Mouse (Mus musculus): ENCODE data around the gene Fam193b. TPM values are rescaled to one million over a fixed set of nuclear protein-coding genes. Genes with fewer than 3 reads are reported as not detected.

The Fam193b gene
- polyA plus RNA-seq, 1 experiment from 2014 or later, result 41.1 TPM

GRCm38 (mm10) chr13:55498906-55499305, 72.0 kb downstream of the Fam193b start:
- ATAC-seq, result no peak
- no peaks in the 10 kb centered on the region for H3K9me3 ChIP-seq (ENCODE audit: control insufficient read depth, low read length)
- H3K36me3 ChIP-seq (ENCODE audit: control insufficient read depth, insufficient read depth, low read length), result peaks cover 6% of the 10 kb centered on the region; the same call in 1 of the 2 replicates
- no peak overlapping the region for H3K4me3 ChIP-seq (ENCODE audit: low read length)
- H3K27ac ChIP-seq (ENCODE audit: low read depth, low read length), result no peak overlapping the region
- H3K4me1 ChIP-seq (ENCODE audit: control insufficient read depth, insufficient read depth, low read depth, low read length), result peaks cover 22% of the 10 kb centered on the region
- no peak overlapping the region for H3K9ac ChIP-seq (ENCODE audit: low read depth, low read length)
- no peak overlapping the region for H3K4me2 ChIP-seq (ENCODE audit: low read length)
- no peaks in the 10 kb centered on the region for H3K27me3 ChIP-seq (replicated peaks; ENCODE audit: control insufficient read depth, insufficient read depth, low read length)
- 45% methylated on average over 11 of the region's 11 CpGs for WGBS

- Histone ChIP-seq H3K4me2 (ENCODE audit: low read length) (no peak overlapping the region), H3K4me3 (ENCODE audit: low read length) (no peak overlapping the region), H3K27me3 (replicated peaks; ENCODE audit: control insufficient read depth, insufficient read depth, low read length) (no peaks in the 10 kb centered on the region), H3K27ac (ENCODE audit: low read depth, low read length) (no peak overlapping the region), H3K4me1 (ENCODE audit: control insufficient read depth, insufficient read depth, low read depth, low read length) (peaks cover 22% of the 10 kb centered on the region), H3K9me3 (ENCODE audit: control insufficient read depth, low read length) (no peaks in the 10 kb centered on the region), H3K36me3 (ENCODE audit: control insufficient read depth, insufficient read depth, low read length) (no peaks in the 10 kb centered on the region), H3K9ac (ENCODE audit: low read depth, low read length) (no peak overlapping the region)
- WGBS, result 81% methylated on average over 6 of the region's 6 CpGs
- ATAC-seq, result no peak
Measured at GRCm38 (mm10) chr13:55496661-55497060, 74.3 kb downstream of the Fam193b start.

GRCm38 (mm10) chr13:55495702-55496101, 75.2 kb downstream of the Fam193b start:
- Histone ChIP-seq H3K9me3 (ENCODE audit: control insufficient read depth, low read length) (no peaks in the 10 kb centered on the region), H3K4me1 (ENCODE audit: control insufficient read depth, insufficient read depth, low read depth, low read length) (peaks cover 22% of the 10 kb centered on the region), H3K27me3 (replicated peaks; ENCODE audit: control insufficient read depth, insufficient read depth, low read length) (no peaks in the 10 kb centered on the region), H3K4me3 (ENCODE audit: low read length) (no peak overlapping the region), H3K4me2 (ENCODE audit: low read length) (no peak overlapping the region), H3K36me3 (ENCODE audit: control insufficient read depth, insufficient read depth, low read length) (no peaks in the 10 kb centered on the region), H3K9ac (ENCODE audit: low read depth, low read length) (peak overlapping the region; percentile 41), H3K27ac (ENCODE audit: low read depth, low read length) (peak overlapping the region; percentile 36; the same call in 1 of the 2 replicates)
- 14% methylated on average over 4 of the region's 4 CpGs for WGBS
- ATAC-seq, result no peak

- H3K4me2 ChIP-seq (ENCODE audit: low read length), result no peak overlapping the region; the same call in 1 of the 2 replicates
- H3K4me1 ChIP-seq (ENCODE audit: control insufficient read depth, insufficient read depth, low read depth, low read length), result peaks cover 22% of the 10 kb centered on the region
- H3K9me3 ChIP-seq (ENCODE audit: control insufficient read depth, low read length), result no peaks in the 10 kb centered on the region
- H3K9ac ChIP-seq (ENCODE audit: low read depth, low read length), result no peak overlapping the region; the same call in 1 of the 2 replicates
- H3K36me3 ChIP-seq (ENCODE audit: control insufficient read depth, insufficient read depth, low read length), result no peaks in the 10 kb centered on the region
- peak overlapping the region; percentile 31; the same call in 1 of the 2 replicates for H3K27ac ChIP-seq (ENCODE audit: low read depth, low read length)
- H3K4me3 ChIP-seq (ENCODE audit: low read length), result no peak overlapping the region
- WGBS, result 15% methylated on average over 18 of the region's 18 CpGs
- no peaks in the 10 kb centered on the region for H3K27me3 ChIP-seq (replicated peaks; ENCODE audit: control insufficient read depth, insufficient read depth, low read length)
- peak; percentile 54 for ATAC-seq
Measured at GRCm38 (mm10) chr13:55494883-55495621, 75.9 kb downstream of the Fam193b start.

GRCm38 (mm10) chr13:55494257-55494656, 76.7 kb downstream of the Fam193b start:
- peaks cover 22% of the 10 kb centered on the region for H3K4me1 ChIP-seq (ENCODE audit: control insufficient read depth, insufficient read depth, low read depth, low read length)
- no peak overlapping the region for H3K4me2 ChIP-seq (ENCODE audit: low read length)
- H3K9ac ChIP-seq (ENCODE audit: low read depth, low read length), result peak overlapping the region; percentile 13; the same call in 1 of the 2 replicates
- WGBS, result 24% methylated on average over 2 of the region's 2 CpGs
- no peak overlapping the region for H3K27ac ChIP-seq (ENCODE audit: low read depth, low read length)
- H3K27me3 ChIP-seq (replicated peaks; ENCODE audit: control insufficient read depth, insufficient read depth, low read length), result no peaks in the 10 kb centered on the region
- ATAC-seq, result 0 out of 2 replicates have a peak, but pooled peaks have one; percentile 21
- no peaks in the 10 kb centered on the region for H3K36me3 ChIP-seq (ENCODE audit: control insufficient read depth, insufficient read depth, low read length)
- no peak overlapping the region for H3K4me3 ChIP-seq (ENCODE audit: low read length)
- H3K9me3 ChIP-seq (ENCODE audit: control insufficient read depth, low read length), result no peaks in the 10 kb centered on the region

Small RNAs within 50 kb of the gene (microRNA-seq; reads per million reads assigned to microRNA genes)
- gene Mir6945, result 2.1 reads per million, percentile 2 among the genes with 10 or more reads in this experiment

Other genes starting within 250 kb of the Fam193b start
- 95.4 and 97.6 TPM in 2 replicates for gene Rab24, start 249.2 kb downstream of the Fam193b start, polyA plus RNA-seq (2015; fragmentation: Nextera tagmentation; extraction: Ambion mirVana)
- gene Mxd3, start 241.3 kb downstream of the Fam193b start, polyA plus RNA-seq (2015; fragmentation: Nextera tagmentation; extraction: Ambion mirVana), result 10.9 and 12.4 TPM in 2 replicates
- 44.9 and 51.5 TPM in 2 replicates for gene Lman2, start 208.3 kb downstream of the Fam193b start, polyA plus RNA-seq (2015; fragmentation: Nextera tagmentation; extraction: Ambion mirVana)
- 0.27 and 0.44 TPM in 2 replicates for gene Rgs14, start 201.4 kb downstream of the Fam193b start, polyA plus RNA-seq (2015; fragmentation: Nextera tagmentation; extraction: Ambion mirVana)
- 0.05 TPM in 1 of 2 replicates, not detected in the other for gene Slc34a1, start 172.9 kb downstream of the Fam193b start, polyA plus RNA-seq (2015; fragmentation: Nextera tagmentation; extraction: Ambion mirVana)
- 1.1 and 1.4 TPM in 2 replicates for gene Pfn3, start 155.9 kb downstream of the Fam193b start, polyA plus RNA-seq (2015; fragmentation: Nextera tagmentation; extraction: Ambion mirVana)
- 0.14 and 0.38 TPM in 2 replicates for gene F12, start 144.3 kb downstream of the Fam193b start, polyA plus RNA-seq (2015; fragmentation: Nextera tagmentation; extraction: Ambion mirVana)
- gene Grk6, start 126.0 kb downstream of the Fam193b start, polyA plus RNA-seq (2015; fragmentation: Nextera tagmentation; extraction: Ambion mirVana), result 15.8 and 25.0 TPM in 2 replicates
- gene Prr7, start 106.9 kb downstream of the Fam193b start, polyA plus RNA-seq (2015; fragmentation: Nextera tagmentation; extraction: Ambion mirVana), result 4.4 and 4.9 TPM in 2 replicates
- 482 and 556 TPM in 2 replicates for gene Dbn1, start 83.0 kb downstream of the Fam193b start, polyA plus RNA-seq (2015; fragmentation: Nextera tagmentation; extraction: Ambion mirVana)
- 161 and 177 TPM in 2 replicates for gene Pdlim7, start 57.4 kb downstream of the Fam193b start, polyA plus RNA-seq (2015; fragmentation: Nextera tagmentation; extraction: Ambion mirVana)
- 3.6 and 4.3 TPM in 2 replicates for gene Dok3, start 41.8 kb downstream of the Fam193b start, polyA plus RNA-seq (2015; fragmentation: Nextera tagmentation; extraction: Ambion mirVana)
- 55.3 and 56.3 TPM in 2 replicates for gene Ddx41, start 34.5 kb downstream of the Fam193b start, polyA plus RNA-seq (2015; fragmentation: Nextera tagmentation; extraction: Ambion mirVana)
- gene Tmed9, start 2.6 kb upstream of the Fam193b start, polyA plus RNA-seq (2015; fragmentation: Nextera tagmentation; extraction: Ambion mirVana), result 102 TPM in 2 replicates
- 40.9 and 42.3 TPM in 2 replicates for gene B4galt7, start 28.8 kb upstream of the Fam193b start, polyA plus RNA-seq (2015; fragmentation: Nextera tagmentation; extraction: Ambion mirVana)
- gene Caml, start 51.9 kb upstream of the Fam193b start, polyA plus RNA-seq (2015; fragmentation: Nextera tagmentation; extraction: Ambion mirVana), result 97.4 and 108 TPM in 2 replicates
- 21.5 and 23.1 TPM in 2 replicates for gene Ddx46, start 63.9 kb upstream of the Fam193b start, polyA plus RNA-seq (2015; fragmentation: Nextera tagmentation; extraction: Ambion mirVana)
- 65.5 and 73.6 TPM in 2 replicates for gene B230219D22Rik, start 122.0 kb upstream of the Fam193b start, polyA plus RNA-seq (2015; fragmentation: Nextera tagmentation; extraction: Ambion mirVana)
- gene Txndc15, start 143.5 kb upstream of the Fam193b start, polyA plus RNA-seq (2015; fragmentation: Nextera tagmentation; extraction: Ambion mirVana), result 142 and 149 TPM in 2 replicates
- 26.1 and 26.5 TPM in 2 replicates for gene Pcbd2, start 156.2 kb upstream of the Fam193b start, polyA plus RNA-seq (2015; fragmentation: Nextera tagmentation; extraction: Ambion mirVana)
- 0.19 TPM in 1 of 2 replicates, not detected in the other for gene Catsper3, start 213.4 kb upstream of the Fam193b start, polyA plus RNA-seq (2015; fragmentation: Nextera tagmentation; extraction: Ambion mirVana)